Mouse (Mus musculus): ENCODE results near the gene Phactr2.
A peak's percentile ranks its signal among the peaks of the same experiment; 100 is the strongest.
"Not testable (repeated sequence)": the region's sequence is repeated elsewhere in the genome, so short reads cannot be mapped to it uniquely, and the experiment has no call there.

The Phactr2 gene

GRCm38 (mm10) chr10:13473833-13474567, at the start of gene Phactr2:
TSS of gene Phactr2 (minus strand) at chr10:13474412.
- no peak for DNase-seq (ENCODE audit: low spot score in 2 of 2)

- DNase-seq (ENCODE audit: low spot score in 2 of 2): no peak
Measured at GRCm38 (mm10) chr10:13521857-13522256, 47.6 kb upstream of the Phactr2 start.

GRCm38 (mm10) chr10:13502371-13502770, 28.2 kb upstream of the Phactr2 start:
- DNase-seq (ENCODE audit: low spot score in 2 of 2): no peak

GRCm38 (mm10) chr10:13501533-13501932, 27.3 kb upstream of the Phactr2 start:
- not testable (repeated sequence) for DNase-seq (ENCODE audit: low spot score in 2 of 2)

- peak; percentile 76 to 82 for DNase-seq (ENCODE audit: low spot score in 2 of 2)
Measured at GRCm38 (mm10) chr10:13500938-13501496, 26.8 kb upstream of the Phactr2 start.

- no peak for DNase-seq (ENCODE audit: low spot score in 2 of 2)
Measured at GRCm38 (mm10) chr10:13500473-13500872, 26.3 kb upstream of the Phactr2 start.

- DNase-seq (ENCODE audit: low spot score in 2 of 2): no peak
Measured at GRCm38 (mm10) chr10:13499331-13499730, 25.1 kb upstream of the Phactr2 start, which contains the start of gene Fuca2. TSS of gene Fuca2 (plus strand) at chr10:13499540.

GRCm38 (mm10) chr10:13496315-13496714, 22.1 kb upstream of the Phactr2 start:
- DNase-seq (ENCODE audit: low spot score in 2 of 2): no peak

GRCm38 (mm10) chr10:13493978-13494686, 19.9 kb upstream of the Phactr2 start:
- DNase-seq (ENCODE audit: low spot score in 2 of 2): no peak

GRCm38 (mm10) chr10:13489671-13490070, 15.5 kb upstream of the Phactr2 start:
- DNase-seq (ENCODE audit: low spot score in 2 of 2): no peak

- DNase-seq (ENCODE audit: low spot score in 2 of 2): no peak
Measured at GRCm38 (mm10) chr10:13485958-13486357, 11.7 kb upstream of the Phactr2 start.

GRCm38 (mm10) chr10:13479341-13479740, 5.1 kb upstream of the Phactr2 start:
- no peak for DNase-seq (ENCODE audit: low spot score in 2 of 2)

GRCm38 (mm10) chr10:13475121-13475520, 909 bp upstream of the Phactr2 start:
- no peak for DNase-seq (ENCODE audit: low spot score in 2 of 2)

GRCm38 (mm10) chr10:13474568-13474955, 350 bp upstream of the Phactr2 start:
- no peak for DNase-seq (ENCODE audit: low spot score in 2 of 2)

- no peak for DNase-seq (ENCODE audit: low spot score in 2 of 2)
Measured at GRCm38 (mm10) chr10:13473287-13473832, 852 bp downstream of the Phactr2 start.

- no peak for DNase-seq (ENCODE audit: low spot score in 2 of 2)
Measured at GRCm38 (mm10) chr10:13470236-13470635, 4.0 kb downstream of the Phactr2 start.

- DNase-seq (ENCODE audit: low spot score in 2 of 2): not testable (repeated sequence)
Measured at GRCm38 (mm10) chr10:13468025-13468529, 6.1 kb downstream of the Phactr2 start.

GRCm38 (mm10) chr10:13466925-13467324, 7.3 kb downstream of the Phactr2 start:
- no peak for DNase-seq (ENCODE audit: low spot score in 2 of 2)

- DNase-seq (ENCODE audit: low spot score in 2 of 2): not testable (repeated sequence)
Measured at GRCm38 (mm10) chr10:13464295-13464694, 9.9 kb downstream of the Phactr2 start.

- DNase-seq (ENCODE audit: low spot score in 2 of 2): no peak
Measured at GRCm38 (mm10) chr10:13453200-13453990, 20.8 kb downstream of the Phactr2 start.

- DNase-seq (ENCODE audit: low spot score in 2 of 2): no peak
Measured at GRCm38 (mm10) chr10:13451640-13452039, 22.6 kb downstream of the Phactr2 start.
